ENCODE assay signal across 7 mouse cellular contexts in genomic region chr16:91728123-91729065, GRCm38 (mm10). TPM values are rescaled to one million over a fixed set of nuclear protein-coding genes. Genes with fewer than 3 reads are reported as not detected.
DNase-seq lines count a peak whose midpoint lies in the region; ATAC-seq lines count a peak whose summit lies in the region.

TSS of gene Cryzl1 (minus strand) at chr16:91728975.

- DNase-seq in adrenal gland, postnatal 25 days, result peak; percentile 95
- peak; percentile 100 for DNase-seq in heart, adult 11 months
- DNase-seq in kidney, adult 18-20 months, result peak; percentile 98
- DNase-seq in limb, embryonic 11.5 days (ENCODE audit: low spot score), result peak; percentile 98
- peak; percentile 99 for DNase-seq in midbrain, embryonic 14.5 days
- DNase-seq in spleen, adult 18-20 months, result peak; percentile 91 to 94

- no peaks in the 10 kb centered on the region for H3K36me3 ChIP-seq in embryonic facial prominence, embryonic 12.5 days
- no peaks in the 10 kb centered on the region for H3K36me3 ChIP-seq in limb, embryonic 11.5 days (ENCODE audit: control insufficient read depth, insufficient read depth, low read length)
- peaks cover 7% of the 10 kb centered on the region; the same call in 1 of the 2 replicates for H3K36me3 ChIP-seq in midbrain, embryonic 14.5 days (ENCODE audit: control insufficient read depth, insufficient read depth, low read length)

- ATAC-seq in embryonic facial prominence, embryonic 12.5 days (ENCODE audit: insufficient number of reproducible peaks, insufficient read depth, low FRiP score, low TSS enrichment), result peak; percentile 97
- ATAC-seq in limb, embryonic 11.5 days (ENCODE audit: insufficient number of reproducible peaks, low FRiP score, low TSS enrichment, low read depth), result peak; percentile 93
- peak; percentile 94 for ATAC-seq in midbrain, embryonic 14.5 days (ENCODE audit: low FRiP score, low TSS enrichment)

- no peaks in the 10 kb centered on the region for H3K9me3 ChIP-seq in embryonic facial prominence, embryonic 12.5 days
- no peaks in the 10 kb centered on the region for H3K9me3 ChIP-seq in limb, embryonic 11.5 days (ENCODE audit: control insufficient read depth, low read length)
- no peaks in the 10 kb centered on the region for H3K9me3 ChIP-seq in midbrain, embryonic 14.5 days (ENCODE audit: control insufficient read depth, low read length)

- H3K4me2 ChIP-seq in embryonic facial prominence, embryonic 12.5 days (replicated peaks), result peak within 1 kb of the TSS; percentile 80
- H3K4me2 ChIP-seq in limb, embryonic 11.5 days (ENCODE audit: low read depth, severe bottlenecking), result peak within 1 kb of the TSS; percentile 76
- peak within 1 kb of the TSS; percentile 72 for H3K4me2 ChIP-seq in midbrain, embryonic 14.5 days (ENCODE audit: low read length)

- H3K27me3 ChIP-seq in embryonic facial prominence, embryonic 12.5 days, result no peaks in the 10 kb centered on the region
- no peaks in the 10 kb centered on the region for H3K27me3 ChIP-seq in limb, embryonic 11.5 days (ENCODE audit: control insufficient read depth, insufficient read depth, low read length)
- no peaks in the 10 kb centered on the region for H3K27me3 ChIP-seq in midbrain, embryonic 14.5 days (ENCODE audit: control insufficient read depth, insufficient read depth, low read length)

- H3K27ac ChIP-seq in embryonic facial prominence, embryonic 12.5 days, result peak within 1 kb of the TSS; percentile 96
- peak within 1 kb of the TSS; percentile 90 for H3K27ac ChIP-seq in limb, embryonic 11.5 days (replicated peaks; ENCODE audit: low read depth, low read length)
- H3K27ac ChIP-seq in midbrain, embryonic 14.5 days (replicated peaks; ENCODE audit: low read depth, low read length), result peak within 1 kb of the TSS; percentile 92

- 2% methylated on average over 46 of the region's 46 CpGs for WGBS in embryonic facial prominence, embryonic 12.5 days
- 2% methylated on average over 46 of the region's 46 CpGs for WGBS in limb, embryonic 11.5 days
- WGBS in midbrain, embryonic 14.5 days, result 1% methylated on average over 46 of the region's 46 CpGs

- peak within 1 kb of the TSS; percentile 91 for H3K4me3 ChIP-seq in embryonic facial prominence, embryonic 12.5 days
- H3K4me3 ChIP-seq in limb, embryonic 11.5 days (ENCODE audit: low read depth, low read length), result peak within 1 kb of the TSS; percentile 77
- peak within 1 kb of the TSS; percentile 92 for H3K4me3 ChIP-seq in midbrain, embryonic 14.5 days (replicated peaks; ENCODE audit: low read depth, low read length)

- peaks cover 24% of the 10 kb centered on the region for H3K4me1 ChIP-seq in embryonic facial prominence, embryonic 12.5 days
- H3K4me1 ChIP-seq in limb, embryonic 11.5 days (ENCODE audit: control insufficient read depth, insufficient read depth, low read length), result no peaks in the 10 kb centered on the region; the same call in 1 of the 2 replicates
- H3K4me1 ChIP-seq in midbrain, embryonic 14.5 days (ENCODE audit: control insufficient read depth, insufficient read depth, low read length), result peaks cover 36% of the 10 kb centered on the region

- H3K9ac ChIP-seq in embryonic facial prominence, embryonic 12.5 days, result peak within 1 kb of the TSS; percentile 97
- peak within 1 kb of the TSS; percentile 89 for H3K9ac ChIP-seq in limb, embryonic 11.5 days (ENCODE audit: low read length)
- H3K9ac ChIP-seq in midbrain, embryonic 14.5 days (replicated peaks; ENCODE audit: low read length), result peak within 1 kb of the TSS; percentile 93

RNA-seq across cellular contexts. Expression of gene Cryzl1, which starts in this region (rescaled TPM):
- 62.8 and 71.7 TPM in 2 replicates for total RNA-seq in adrenal gland, postnatal 25 days (2021)
- polyA plus RNA-seq in embryonic facial prominence, embryonic 12.5 days (2016; fragmentation: Nextera tagmentation; extraction: Ambion mirVana), result 69.1 and 70.1 TPM in 2 replicates
- polyA plus RNA-seq in limb, embryonic 11.5 days (2014; fragmentation: Nextera tagmentation; extraction: Ambion mirVana), result 57.9 and 71.7 TPM in 2 replicates
- 113 and 135 TPM in 2 replicates for polyA plus RNA-seq in midbrain, embryonic 14.5 days (2014; fragmentation: Nextera tagmentation; extraction: Ambion mirVana)

Comparison
In these comparisons a context has a peak if more than half of its experiments do, and no peak if none do; other contexts are left out.
1. Peak in every context shown above with its lines: DNase-seq, ATAC-seq, H3K4me3 ChIP-seq and H3K27ac ChIP-seq.